In genomic region chr1:152466280-152466679, GRCm38 (mm10) we compare ENCODE assay signal across 11 mouse cellular contexts.
A peak's percentile ranks its signal among the peaks of the same experiment; 100 is the strongest.
DNase-seq lines count a peak whose midpoint lies in the region.
"Had no signal": no experiment of that assay in that cellular context is flagged by ENCODE, and none has a peak within 500 bp of the region (broad histone marks: within the 10 kb centered on the region; RNA-seq: fewer than 3 reads in every experiment).

No protein-coding gene starts in this region.

- DNase-seq in gastrocnemius, adult 18-20 months (ENCODE audit: low spot score) = peak; percentile 29
- DNase-seq in gastrocnemius, postnatal 14 days = no peak
- DNase-seq in kidney, postnatal 25 days = peak; percentile 37 to 56
- DNase-seq in kidney, adult 18-20 months = no peak
- peak; percentile 11 for DNase-seq in MN1 (ENCODE audit: low spot score)
- DNase-seq in embryo, embryonic 11 days = peak; percentile 34
- no peak for DNase-seq in urinary bladder, postnatal 36 days (ENCODE audit: low spot score in 2 of 2)
- DNase-seq in urinary bladder, adult 2 months (ENCODE audit: low spot score) = no peak
- DNase-seq: adrenal gland, adult 8-10 months; cerebellum, adult 11-12 months; spleen, adult 18-20 months had no signal

- intact Hi-C loops in gastrocnemius, postnatal 14 days (cut with DNase I; ENCODE audit: low total_unique reads) = no loop called here

Comparison
In these comparisons a context has a peak if more than half of its experiments do, and no peak if none do; other contexts are left out.
1. DNase-seq: peak in gastrocnemius, adult 18-20 months (single experiment), kidney, postnatal 25 days (2 of 2), MN1 (single experiment) and embryo, embryonic 11 days (single experiment); none in gastrocnemius, postnatal 14 days (single experiment), kidney, adult 18-20 months (single experiment), urinary bladder, postnatal 36 days (0 of 2) and urinary bladder, adult 2 months (single experiment).